Mouse (Mus musculus) neural tube, embryonic 11.5 days (tissue): ENCODE measurements around the gene Qpctl. TPM values are rescaled to one million over a fixed set of nuclear protein-coding genes. Genes with fewer than 3 reads are reported as not detected.

Experiments used
- ATAC-seq: fragments of 200-750 bp; cut with Nextera tagmentation; 2 replicates; pipeline ENCODE4 v1.8.0; 2017; ENCODE audit warnings: moderate number of reproducible peaks, mild to moderate bottlenecking, moderate TSS enrichment, moderate library complexity; ENCODE audit not compliant: insufficient read depth, low FRiP score, low TSS enrichment
- DNase-seq: peaks from one replicate; pipeline ENCODE4 v3.0.0-alpha.2; 2015; ENCODE audit warnings: low spot score
- H3K27ac ChIP-seq: fragments of 300-500 bp; sonication (generic); 2 replicates; pipeline ENCODE4 v1.5.1; 2014; ENCODE audit warnings: low read depth, mild to moderate bottlenecking, low read length
- H3K27me3 ChIP-seq: fragments of 300-500 bp; sonication (generic); 2 replicates; pipeline ENCODE4 v1.6.1; 2014; ENCODE audit warnings: mild to moderate bottlenecking, low read length, mixed read lengths; ENCODE audit not compliant: control insufficient read depth, insufficient read depth
- H3K36me3 ChIP-seq: fragments of 300-500 bp; sonication (generic); 2 replicates; pipeline ENCODE4 v1.6.1; 2014; ENCODE audit warnings: mild to moderate bottlenecking, low read length, moderate library complexity, mixed read lengths; ENCODE audit not compliant: control insufficient read depth, insufficient read depth
- H3K4me1 ChIP-seq: fragments of 300-500 bp; sonication (generic); 2 replicates; pipeline ENCODE4 v1.6.1; 2014; ENCODE audit warnings: low read length, mixed read lengths; ENCODE audit not compliant: control insufficient read depth, insufficient read depth
- H3K4me2 ChIP-seq: fragments of 300-500 bp; sonication (generic); 2 replicates; pipeline ENCODE4 v1.6.1; 2014; ENCODE audit warnings: low read depth, mild to moderate bottlenecking, moderate library complexity
- H3K4me3 ChIP-seq: fragments of 300-500 bp; sonication (generic); 2 replicates; pipeline ENCODE4 v1.5.1; 2014; ENCODE audit warnings: low read depth, low read length
- H3K9ac ChIP-seq: fragments of 300-500 bp; sonication (generic); 2 replicates; pipeline ENCODE4 v1.6.1; 2014; ENCODE audit warnings: mild to moderate bottlenecking, low read length
- H3K9me3 ChIP-seq: fragments of 300-500 bp; sonication (generic); 2 replicates; pipeline ENCODE4 v1.6.1; 2016; ENCODE audit warnings: low read length; ENCODE audit not compliant: control insufficient read depth
- WGBS: fragments of 180-500 bp; shearing (Covaris S2); extraction: QIAGEN DNeasy Blood & Tissue Kit; methylation state at CpG from one replicate; pipeline ENCODE4 v1.1.7; 2014; 5-methylcytosine and 5-hydroxymethylcytosine counted together
- polyA plus RNA-seq: library from polyadenylated mRNA; unstranded; fragments of >200 nt; fragmentation: Nextera tagmentation; extraction: Ambion mirVana; gene quantifications from 2 replicates; pipeline ENCODE4 v1.2.1, GENCODE M21; 2014

The Qpctl gene
- polyA plus RNA-seq, result 12.9 and 13.9 TPM in 2 replicates

DNA sequence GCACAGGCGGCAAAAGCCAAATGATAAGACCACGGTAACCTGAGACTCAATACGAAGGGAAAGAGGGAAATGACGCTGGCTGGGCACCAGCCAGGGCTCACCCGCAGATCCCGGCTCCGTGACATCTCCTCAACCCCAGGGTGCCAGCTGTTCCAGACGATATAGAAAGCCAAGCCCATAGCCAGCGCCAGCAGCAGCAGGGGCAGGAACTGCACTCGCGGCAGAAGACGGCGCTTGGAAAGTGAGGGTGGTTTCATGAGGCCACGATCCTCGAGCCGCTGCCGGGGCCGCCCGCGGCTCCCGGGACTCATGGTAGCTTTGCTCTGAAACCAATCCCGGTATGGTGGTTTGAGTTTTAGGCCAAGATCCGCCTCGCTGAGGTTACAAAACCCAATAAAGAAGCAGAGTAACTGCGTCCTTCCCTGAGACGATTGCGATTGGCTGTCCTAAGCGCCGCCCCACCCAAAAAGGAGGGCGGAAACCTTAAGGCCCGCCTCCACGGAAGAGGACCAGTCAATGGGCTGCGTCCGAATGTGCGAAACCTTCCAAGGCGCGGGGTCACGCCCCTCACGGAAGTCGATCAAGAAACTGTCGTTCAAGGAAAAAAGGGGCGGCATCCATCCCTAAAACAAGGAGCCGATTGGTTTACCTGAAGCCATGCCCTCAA, at the start of gene Qpctl:
Gene Qpctl, minus strand, starts transcription at position 417 of the 667 bp plus-strand sequence.
- Histone ChIP-seq H3K36me3 (peaks cover 10% of the 10 kb centered on the region), H3K4me3 (peak within 1 kb of the TSS; percentile 57), H3K27me3 (no peaks in the 10 kb centered on the region), H3K9me3 (no peaks in the 10 kb centered on the region), H3K27ac (peak within 1 kb of the TSS; percentile 9; the same call in 1 of the 2 replicates), H3K9ac (peak within 1 kb of the TSS; percentile 49), H3K4me2 (peak within 1 kb of the TSS; percentile 90), H3K4me1 (peaks cover 15% of the 10 kb centered on the region)
- WGBS, result 0% methylated on average over 43 of the region's 43 CpGs
- peak; percentile 98 for DNase-seq
- ATAC-seq, result peak; percentile 97

DNA sequence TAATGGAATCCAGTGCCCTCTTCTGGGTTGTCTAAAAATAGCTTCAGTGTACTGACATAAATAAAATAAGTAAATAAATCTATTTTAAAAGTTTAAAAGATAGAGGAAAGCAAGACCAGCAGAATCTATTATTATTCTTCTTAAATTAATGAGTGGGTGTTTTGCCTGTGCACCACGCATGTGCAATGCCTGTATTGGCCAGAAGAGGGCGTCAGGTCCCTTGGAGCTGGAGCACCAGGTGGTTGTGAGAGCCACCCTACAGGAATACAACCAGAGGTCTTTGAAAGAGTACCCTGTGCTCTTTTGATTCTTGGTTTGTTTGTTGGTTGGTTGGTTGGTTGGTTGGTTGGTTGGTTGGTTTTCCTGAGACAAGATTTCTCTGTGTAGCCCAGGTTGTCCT, 48.9 kb upstream of the Qpctl start:
- Histone ChIP-seq H3K9ac (no peak overlapping the region), H3K9me3 (no peaks in the 10 kb centered on the region), H3K4me3 (no peak overlapping the region), H3K36me3 (peaks cover 6% of the 10 kb centered on the region; the same call in 1 of the 2 replicates), H3K4me2 (no peak overlapping the region), H3K27me3 (no peaks in the 10 kb centered on the region), H3K27ac (no peak overlapping the region), H3K4me1 (no peaks in the 10 kb centered on the region)
- WGBS, result 40% methylated on average over 2 of the region's 2 CpGs
- DNase-seq (no peak), ATAC-seq (no peak)

- Histone ChIP-seq H3K36me3 (peaks cover 6% of the 10 kb centered on the region), H3K27me3 (no peaks in the 10 kb centered on the region), H3K9me3 (no peaks in the 10 kb centered on the region), H3K4me3 (no peak overlapping the region), H3K9ac (no peak overlapping the region), H3K27ac (no peak overlapping the region), H3K4me2 (no peak overlapping the region), H3K4me1 (no peaks in the 10 kb centered on the region)
- DNase-seq (no peak), ATAC-seq (no peak)
- WGBS, result 67% methylated on average over 6 of the region's 6 CpGs
Measured at GRCm38 (mm10) chr7:19196676-19197075, 47.6 kb upstream of the Qpctl start.

GRCm38 (mm10) chr7:19194676-19195075, 45.6 kb upstream of the Qpctl start:
- Histone ChIP-seq H3K9ac (no peak overlapping the region), H3K36me3 (peaks cover 8% of the 10 kb centered on the region), H3K4me1 (no peaks in the 10 kb centered on the region), H3K27ac (no peak overlapping the region), H3K4me2 (no peak overlapping the region), H3K4me3 (no peak overlapping the region), H3K27me3 (no peaks in the 10 kb centered on the region), H3K9me3 (no peaks in the 10 kb centered on the region)
- DNase-seq (no peak), ATAC-seq (no peak)
- WGBS, result 97% methylated on average over 4 of the region's 4 CpGs

DNA sequence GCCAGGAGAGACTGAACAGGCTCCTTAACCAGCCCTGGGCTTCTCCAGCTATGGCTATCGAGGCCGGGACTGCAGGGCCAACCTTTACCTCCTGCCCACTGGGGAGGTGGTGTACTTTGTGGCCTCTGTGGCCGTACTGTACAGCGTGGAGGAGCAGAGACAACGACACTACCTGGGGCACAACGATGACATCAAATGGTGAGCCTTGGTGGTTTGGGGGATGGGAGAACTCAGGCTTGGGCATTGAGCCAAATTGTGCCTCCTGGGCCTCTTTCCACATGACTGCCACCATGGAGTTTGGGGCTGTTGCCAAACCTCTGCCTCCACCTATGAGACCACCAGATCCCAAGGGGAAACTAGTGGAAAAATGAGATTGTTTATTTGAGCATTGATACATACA, 35.7 kb upstream of the Qpctl start:
- Histone ChIP-seq H3K9me3 (no peaks in the 10 kb centered on the region), H3K36me3 (no peaks in the 10 kb centered on the region; the same call in 1 of the 2 replicates), H3K4me2 (no peak overlapping the region), H3K27ac (no peak overlapping the region), H3K4me1 (no peaks in the 10 kb centered on the region; the same call in 1 of the 2 replicates), H3K27me3 (peaks cover 8% of the 10 kb centered on the region), H3K9ac (no peak overlapping the region), H3K4me3 (no peak overlapping the region)
- WGBS, result 81% methylated on average over 6 of the region's 6 CpGs
- DNase-seq, result no peak
- no peak for ATAC-seq

DNA sequence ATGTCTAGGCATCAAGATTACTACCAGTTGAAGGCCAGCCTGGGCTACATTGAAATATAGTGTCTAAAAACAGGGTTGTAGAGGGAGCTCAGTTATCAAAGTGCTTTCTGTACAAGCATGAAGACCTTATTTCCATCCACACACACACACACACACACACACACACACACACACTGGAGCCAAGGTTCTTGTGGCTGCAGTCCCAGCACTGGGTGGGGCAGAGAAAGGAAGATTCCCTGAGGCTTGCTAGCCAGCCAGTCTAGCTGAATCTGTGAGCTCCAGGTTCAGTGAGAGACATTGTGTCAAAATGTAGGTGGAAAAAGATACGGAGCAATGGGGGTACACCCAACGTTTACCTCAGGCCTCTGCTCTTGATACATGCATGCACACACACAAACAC, 35.2 kb upstream of the Qpctl start:
- H3K9ac ChIP-seq, result no peak overlapping the region
- H3K4me3 ChIP-seq, result no peak overlapping the region
- no peaks in the 10 kb centered on the region for H3K9me3 ChIP-seq
- H3K27me3 ChIP-seq, result peaks cover 13% of the 10 kb centered on the region
- H3K27ac ChIP-seq, result no peak overlapping the region
- H3K36me3 ChIP-seq, result no peaks in the 10 kb centered on the region; the same call in 1 of the 2 replicates
- no peak overlapping the region for H3K4me2 ChIP-seq
- DNase-seq, result no peak
- no peaks in the 10 kb centered on the region; the same call in 1 of the 2 replicates for H3K4me1 ChIP-seq
- no peak for ATAC-seq
- WGBS, result 84% methylated on average over 2 of the region's 2 CpGs

DNA sequence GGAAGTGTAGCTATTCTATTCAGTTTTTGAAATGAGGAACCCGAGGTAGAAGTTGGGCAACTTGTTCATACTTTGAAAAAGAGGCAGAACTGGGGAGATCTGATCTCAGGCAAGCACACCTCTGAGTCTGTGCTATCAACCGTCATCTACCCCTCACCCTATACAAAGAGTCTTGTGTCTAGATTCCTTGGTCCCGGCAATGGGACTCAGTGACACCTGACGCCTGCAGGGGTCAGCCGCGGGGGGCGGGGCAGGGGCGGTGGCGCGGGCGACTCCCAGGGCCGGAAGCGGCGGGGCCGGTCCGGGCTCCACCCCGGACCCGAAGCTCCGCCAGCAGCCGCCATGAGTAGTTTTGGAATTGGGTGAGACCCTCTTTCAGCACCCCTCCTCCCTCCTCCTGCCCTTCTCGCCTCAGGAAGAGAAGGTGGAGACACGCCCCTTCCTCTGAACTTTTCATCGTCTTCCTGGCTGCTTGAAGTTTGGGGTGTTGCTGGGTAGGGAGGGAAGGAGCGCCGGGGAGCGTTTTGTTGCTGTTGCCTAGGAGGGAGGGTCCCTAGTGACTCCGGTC, 31.9 kb upstream of the Qpctl start:
- peak overlapping the region; percentile 52 for H3K9ac ChIP-seq
- H3K27me3 ChIP-seq, result peaks cover 38% of the 10 kb centered on the region
- no peaks in the 10 kb centered on the region for H3K9me3 ChIP-seq
- H3K4me2 ChIP-seq, result peak overlapping the region; percentile 60
- no peak overlapping the region for H3K27ac ChIP-seq
- WGBS, result 2% methylated on average over 26 of the region's 27 CpGs
- ATAC-seq, result no peak
- peak; percentile 68 for DNase-seq
- peak overlapping the region; percentile 37 for H3K4me3 ChIP-seq
- H3K4me1 ChIP-seq, result peaks cover 2% of the 10 kb centered on the region; the same call in 1 of the 2 replicates
- H3K36me3 ChIP-seq, result no peaks in the 10 kb centered on the region

DNA sequence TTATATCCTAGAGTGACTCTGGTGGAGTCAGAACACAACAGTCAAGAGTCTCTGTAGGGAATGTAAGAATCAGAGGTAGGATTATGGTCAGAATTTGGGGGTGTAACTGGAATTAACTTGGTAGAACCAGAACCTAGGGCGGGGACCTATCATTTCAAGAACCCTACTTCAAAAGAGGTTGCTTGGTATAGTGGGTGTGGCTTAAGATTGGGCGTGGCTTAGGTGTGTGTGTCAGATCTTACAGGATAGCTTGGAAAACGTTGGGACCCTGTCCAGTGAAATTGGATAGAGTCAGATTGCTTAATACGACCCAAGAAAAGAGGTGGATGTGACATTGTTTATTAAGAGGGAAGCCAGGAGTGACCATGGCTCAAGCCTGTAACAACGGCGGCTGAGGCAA, 30.8 kb upstream of the Qpctl start:
- H3K9me3 ChIP-seq, result no peaks in the 10 kb centered on the region
- peak; percentile 6 for DNase-seq
- no peak overlapping the region; the same call in 1 of the 2 replicates for H3K4me3 ChIP-seq
- peak overlapping the region; percentile 33; the same call in 1 of the 2 replicates for H3K4me2 ChIP-seq
- H3K36me3 ChIP-seq, result no peaks in the 10 kb centered on the region
- H3K27ac ChIP-seq, result no peak overlapping the region
- no peak overlapping the region for H3K9ac ChIP-seq
- 40% methylated on average over 6 of the region's 6 CpGs for WGBS
- H3K4me1 ChIP-seq, result peaks cover 2% of the 10 kb centered on the region; the same call in 1 of the 2 replicates
- no peak for ATAC-seq
- H3K27me3 ChIP-seq, result peaks cover 45% of the 10 kb centered on the region

DNA sequence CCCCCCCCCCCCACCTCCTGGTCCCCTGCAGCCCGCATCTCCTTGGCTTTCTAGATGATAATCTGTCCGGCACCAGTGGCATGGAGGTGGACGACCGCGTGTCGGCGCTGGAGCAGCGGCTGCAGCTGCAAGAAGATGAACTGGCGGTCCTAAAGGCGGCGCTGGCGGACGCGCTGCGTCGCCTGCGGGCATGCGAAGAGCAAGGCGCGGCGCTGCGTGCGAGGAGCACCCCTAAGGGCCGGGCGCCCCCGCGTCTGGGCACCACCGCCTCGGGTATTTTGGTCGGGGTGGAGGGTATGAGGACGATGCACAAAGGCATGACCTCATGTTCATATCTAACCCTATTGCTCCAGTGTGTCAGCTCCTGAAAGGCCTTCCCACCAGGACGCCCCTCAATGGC, 30.1 kb upstream of the Qpctl start:
- H3K4me1 ChIP-seq, result peaks cover 2% of the 10 kb centered on the region; the same call in 1 of the 2 replicates
- no peak overlapping the region for H3K9ac ChIP-seq
- no peaks in the 10 kb centered on the region for H3K9me3 ChIP-seq
- DNase-seq (peak; percentile 83), ATAC-seq (no peak)
- no peak overlapping the region for H3K27ac ChIP-seq
- H3K36me3 ChIP-seq, result no peaks in the 10 kb centered on the region
- H3K4me3 ChIP-seq, result peak overlapping the region; percentile 24
- peak overlapping the region; percentile 33 for H3K4me2 ChIP-seq
- peaks cover 48% of the 10 kb centered on the region for H3K27me3 ChIP-seq
- under 1% methylated on average over 31 of the region's 32 CpGs for WGBS
